Mouse (Mus musculus): Measurements from ENCODE around the gene Smarcd1. TPM values are rescaled to one million over a fixed set of nuclear protein-coding genes. Genes with fewer than 3 reads are reported as not detected.

The Smarcd1 gene
- 10 to 100 TPM; 39.2 to 40.2 TPM for total RNA-seq (2021)

- DNase-seq = peak; percentile 96 to 98
- intact Hi-C loops (cut with DNase I) = loop anchor here (2.0 kb wide), 1 partner anchor 23 kb away; the partner anchor contains the start of gene Cox14
Measured at GRCm38 (mm10) chr15:99701999-99702900, at the start of gene Smarcd1. Gene Smarcd1 (plus strand): TSS chr15:99702129.

DNA sequence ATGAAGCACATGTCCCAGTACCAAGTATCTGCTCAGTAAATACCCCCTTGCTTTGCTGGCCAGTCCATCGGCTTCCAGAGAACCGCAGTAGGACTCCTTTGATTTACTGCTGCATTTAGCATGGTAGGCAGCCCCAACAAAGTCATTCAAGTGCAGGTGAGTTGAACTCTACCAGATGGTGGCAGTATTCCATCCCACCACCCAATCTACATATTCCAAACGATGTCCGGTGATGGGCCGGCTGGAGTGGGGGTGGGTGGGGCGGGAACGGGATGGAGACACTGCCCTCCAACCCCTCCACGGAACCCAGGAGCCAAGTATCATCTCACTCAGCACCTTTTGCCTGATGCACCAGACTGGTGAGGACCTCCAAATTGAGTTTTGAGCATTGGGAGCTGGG, 48.6 kb upstream of the Smarcd1 start:
- intact Hi-C loops (cut with DNase I) = no loop called here
- DNase-seq = no peak

GRCm38 (mm10) chr15:99653876-99654275, 48.1 kb upstream of the Smarcd1 start:
- no peak for DNase-seq
- intact Hi-C loops (cut with DNase I) = no loop called here

DNA sequence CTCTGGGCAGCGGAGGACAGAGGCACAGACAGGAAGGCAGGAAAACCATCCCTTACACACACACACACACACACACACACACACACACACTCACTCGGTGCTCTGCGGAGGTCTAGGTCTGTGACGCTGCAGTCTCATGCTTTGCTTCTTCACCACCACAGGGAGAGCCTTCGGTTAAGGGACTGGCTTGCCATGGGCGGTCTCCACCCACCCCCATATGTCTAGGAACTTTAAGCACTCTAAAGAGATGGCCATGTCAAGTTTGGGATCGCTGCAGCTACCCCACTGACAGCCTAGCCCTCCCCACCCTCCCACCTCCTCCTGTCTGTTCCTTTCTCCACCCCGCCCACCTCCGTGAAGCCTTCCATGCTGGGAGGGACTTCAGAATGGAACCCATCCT, 46.0 kb upstream of the Smarcd1 start:
- intact Hi-C loops (cut with DNase I) = no loop called here
- no peak for DNase-seq

GRCm38 (mm10) chr15:99658437-99658836, 43.5 kb upstream of the Smarcd1 start:
- no peak for DNase-seq
- intact Hi-C loops (cut with DNase I) = no loop called here

- no peak for DNase-seq
- intact Hi-C loops (cut with DNase I) = no loop called here
Measured at GRCm38 (mm10) chr15:99661121-99661830, 40.7 kb upstream of the Smarcd1 start.

DNA sequence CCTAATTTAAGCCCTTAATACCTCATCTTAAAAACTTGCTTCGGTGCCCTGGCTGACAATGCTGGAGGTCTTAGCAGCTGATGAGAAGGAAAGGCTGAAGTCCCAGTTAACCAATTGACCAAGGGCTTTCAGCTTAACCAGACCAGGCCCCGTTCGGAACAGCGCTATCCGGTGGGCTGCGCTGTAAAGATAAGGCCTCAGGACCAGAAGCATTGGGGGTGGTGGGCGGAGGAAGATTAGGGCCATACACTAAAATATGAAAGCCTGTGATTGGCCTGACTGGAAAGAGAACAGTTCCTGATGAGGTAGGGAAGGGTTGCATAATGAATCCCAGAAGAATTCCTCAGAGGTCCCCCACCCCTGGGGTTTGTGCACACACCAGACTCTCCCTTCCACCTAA, 39.6 kb upstream of the Smarcd1 start:
- intact Hi-C loops (cut with DNase I) = no loop called here

DNA sequence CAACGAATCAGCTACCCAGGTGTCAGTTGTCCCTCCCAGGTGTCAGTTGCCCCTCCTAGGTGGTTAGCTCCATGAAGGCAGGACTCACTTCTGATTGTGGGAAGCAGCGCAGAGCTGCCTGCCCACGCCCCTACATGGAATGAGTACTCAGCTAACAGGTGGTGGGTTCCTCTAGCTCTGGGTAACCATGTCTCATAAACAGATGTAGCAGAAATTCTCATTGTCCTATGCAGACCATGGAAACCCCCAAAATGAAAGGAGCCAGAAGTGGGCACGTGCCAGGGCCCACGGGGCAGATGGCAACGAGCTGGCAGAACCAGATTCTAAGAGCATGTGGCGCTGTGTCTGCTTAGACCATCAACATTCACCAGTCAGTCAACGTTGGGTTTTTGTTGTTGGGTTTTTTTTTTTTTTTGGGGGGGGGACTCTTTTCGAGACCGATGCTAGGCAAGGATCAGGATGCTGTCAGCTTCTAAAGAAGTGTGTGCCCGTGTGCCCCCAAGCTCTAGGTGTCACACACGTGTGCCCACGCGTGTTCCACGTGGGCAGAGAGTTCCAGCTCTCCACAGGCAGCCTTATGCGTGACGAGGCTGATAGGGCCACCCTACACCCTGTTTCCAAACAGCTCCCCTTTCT, 37.8 kb upstream of the Smarcd1 start:
- DNase-seq = no peak
- intact Hi-C loops (cut with DNase I) = no loop called here

More for the DNA sequence above, 39.6 kb upstream of the Smarcd1 start:
- no peak for DNase-seq

GRCm38 (mm10) chr15:99664600-99665451, 37.1 kb upstream of the Smarcd1 start:
- intact Hi-C loops (cut with DNase I) = no loop called here
- peak; percentile 54 to 62 for DNase-seq

GRCm38 (mm10) chr15:99667544-99667943, 34.4 kb upstream of the Smarcd1 start:
- no peak for DNase-seq
- intact Hi-C loops (cut with DNase I) = no loop called here

- intact Hi-C loops (cut with DNase I) = loop anchor here (1.0 kb wide), 2 partner anchors 73 to 172 kb away; no protein-coding TSS in a partner anchor
- peak; percentile 79 to 85 for DNase-seq
Measured at GRCm38 (mm10) chr15:99668881-99669280, 33.0 kb upstream of the Smarcd1 start.

DNA sequence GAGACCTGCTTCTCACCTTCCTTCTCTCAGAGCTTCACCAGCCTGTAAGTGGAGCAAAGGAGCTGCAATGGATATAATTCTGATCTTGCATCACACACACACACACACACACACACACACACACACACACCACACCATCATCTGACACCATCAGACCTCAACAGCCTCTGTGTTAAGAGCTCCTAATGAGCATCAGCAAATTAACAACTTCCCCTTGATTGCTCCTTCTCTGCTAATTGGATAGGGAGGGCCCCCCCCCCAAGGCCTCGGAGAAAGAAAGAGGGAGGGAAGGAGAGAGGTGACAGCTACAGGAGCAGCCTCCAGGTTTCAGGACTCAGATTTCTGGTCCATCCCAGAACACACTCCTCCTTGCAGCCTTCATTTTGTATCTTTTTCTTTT, 32.5 kb upstream of the Smarcd1 start:
- intact Hi-C loops (cut with DNase I) = loop anchor here (1.0 kb wide), 2 partner anchors 73 to 172 kb away; no protein-coding TSS in a partner anchor
- DNase-seq = no peak

GRCm38 (mm10) chr15:99670154-99670821, 31.6 kb upstream of the Smarcd1 start, which contains the start of gene Asic1:
Gene Asic1 (plus strand): TSS chr15:99670368.
- intact Hi-C loops (cut with DNase I) = no loop called here
- DNase-seq = peak; percentile 69

DNA sequence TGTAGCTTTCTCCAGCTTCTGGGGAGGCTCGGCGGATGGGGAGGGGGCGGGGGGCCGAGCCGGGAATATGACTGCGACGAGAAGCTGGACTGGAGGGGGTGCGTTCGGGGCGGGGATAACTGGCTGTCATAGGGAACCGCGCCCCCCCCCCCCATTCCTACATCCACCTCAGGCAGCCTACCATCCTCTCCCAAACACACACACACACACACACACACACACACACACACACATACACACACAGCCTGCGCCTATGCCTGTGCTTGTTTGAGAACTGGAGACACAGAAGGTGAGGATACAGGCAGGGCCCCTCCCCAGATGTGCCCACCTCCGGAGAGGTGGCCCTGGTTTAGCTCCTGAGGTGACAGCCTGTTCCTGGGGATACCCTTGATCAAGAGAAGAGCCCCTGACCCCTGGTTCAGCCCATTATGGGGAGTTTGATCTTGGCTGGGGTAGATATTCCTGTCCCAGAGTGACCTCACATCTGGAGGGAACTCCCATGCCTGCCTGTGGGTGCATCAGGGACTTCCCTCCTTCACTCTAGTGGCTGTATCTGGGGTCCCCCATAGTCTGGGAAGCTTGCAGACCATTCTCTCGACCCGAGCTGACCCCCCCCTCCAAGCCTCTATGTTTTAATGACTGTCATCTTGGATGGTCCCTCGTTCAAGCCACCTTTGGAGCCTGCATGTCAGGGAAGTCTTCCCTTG, 30.8 kb upstream of the Smarcd1 start:
- DNase-seq = no peak
- intact Hi-C loops (cut with DNase I) = no loop called here

GRCm38 (mm10) chr15:99671783-99672182, 30.1 kb upstream of the Smarcd1 start:
- no peak for DNase-seq
- intact Hi-C loops (cut with DNase I) = no loop called here

DNA sequence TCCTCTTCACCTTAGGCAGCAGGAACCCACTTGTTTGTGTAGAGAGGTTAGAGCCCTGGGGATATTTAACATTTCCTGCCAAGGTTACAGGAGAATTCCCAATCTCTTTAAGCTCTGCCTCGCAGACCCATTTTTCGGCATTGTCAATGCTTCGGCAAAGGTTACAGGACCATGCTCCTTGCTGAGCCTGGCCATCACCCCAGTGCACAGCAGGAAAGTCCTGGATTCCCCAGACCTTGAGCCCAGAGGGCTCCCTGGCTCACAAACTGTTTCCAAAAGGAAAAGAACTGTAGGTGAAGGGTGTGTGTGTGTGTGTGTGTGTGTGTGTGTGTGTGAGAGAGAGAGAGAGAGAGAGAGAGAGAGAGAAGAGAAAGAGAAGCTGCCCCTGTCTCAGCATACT, 27.1 kb upstream of the Smarcd1 start:
- intact Hi-C loops (cut with DNase I) = no loop called here
- no peak for DNase-seq

DNA sequence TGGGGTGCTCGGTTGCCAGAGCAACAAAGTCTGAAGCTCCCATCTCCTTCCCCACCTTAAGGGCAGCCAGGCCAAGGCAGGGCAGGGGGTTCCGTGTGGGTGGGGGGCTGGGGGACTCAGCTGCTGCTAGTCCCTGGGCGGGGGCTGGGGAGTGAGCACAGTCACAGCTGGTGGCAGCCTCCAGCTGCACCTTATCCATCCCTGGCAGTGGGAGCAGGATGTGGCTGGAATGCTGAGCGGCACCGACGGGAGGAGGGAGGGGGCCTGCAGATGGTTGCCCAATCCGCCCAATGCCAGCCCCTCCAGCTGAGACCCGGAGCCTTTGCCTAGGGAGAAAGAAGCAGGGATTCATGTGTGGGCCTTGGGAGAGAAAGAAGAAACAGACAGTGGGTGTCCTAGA, 24.8 kb upstream of the Smarcd1 start:
- DNase-seq = no peak
- intact Hi-C loops (cut with DNase I) = no loop called here

GRCm38 (mm10) chr15:99678063-99678800, 23.7 kb upstream of the Smarcd1 start:
- intact Hi-C loops (cut with DNase I) = no loop called here
- no peak for DNase-seq

Data from heart, postnatal 10 days (tissue).